Comparison of ENCODE assay signal across 13 mouse cellular contexts in the genomic region with DNA sequence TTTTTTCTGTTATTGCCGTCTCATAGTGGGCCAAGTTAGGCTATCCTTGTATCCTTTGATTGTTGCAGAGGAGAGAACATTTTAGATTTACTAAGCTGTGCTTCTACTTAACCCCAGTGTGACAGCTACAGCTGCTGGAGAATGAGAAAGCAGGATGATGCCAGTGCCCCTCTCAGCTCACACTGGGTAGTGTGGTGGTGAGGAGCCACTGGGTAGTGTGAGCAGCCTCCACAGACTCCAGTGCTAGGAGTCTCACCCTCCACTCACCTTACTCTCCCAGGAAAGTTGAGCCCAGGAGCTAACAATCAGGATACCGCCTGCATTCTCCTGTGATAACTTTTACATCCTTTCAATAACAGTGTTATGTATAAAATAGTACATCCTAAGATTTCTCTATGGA.
"Had no signal": no experiment of that assay in that cellular context is flagged by ENCODE, and none has a peak within 500 bp of the region (broad histone marks: within the 10 kb centered on the region; RNA-seq: fewer than 3 reads in every experiment).

No protein-coding gene starts in this region.

- H3K27me3 ChIP-seq: intestine, embryonic 15.5 days; kidney, embryonic 15.5 days; liver, embryonic 13.5 days had no signal

- DNase-seq: kidney, adult 11 months; kidney, adult 8-10 months; kidney, postnatal 10 days; kidney, postnatal 36 days; liver, embryonic 13.5 days; lung, adult 2 months; lung, postnatal 14 days; lung, postnatal 4 days; thymus, adult 2 months; thymus, postnatal 14 days; thymus, postnatal 4 days had no signal

- H3K9me3 ChIP-seq: intestine, embryonic 15.5 days; kidney, embryonic 15.5 days; liver, embryonic 13.5 days had no signal

- H3K4me3 ChIP-seq: intestine, embryonic 15.5 days; kidney, embryonic 15.5 days; liver, embryonic 13.5 days had no signal

- H3K4me2 ChIP-seq: intestine, embryonic 15.5 days; kidney, embryonic 15.5 days; liver, embryonic 13.5 days had no signal

- H3K9ac ChIP-seq: intestine, embryonic 15.5 days; kidney, embryonic 15.5 days; liver, embryonic 13.5 days had no signal

- ATAC-seq: intestine, embryonic 15.5 days had no signal

- H3K4me1 ChIP-seq: intestine, embryonic 15.5 days; kidney, embryonic 15.5 days had no signal

- H3K27ac ChIP-seq: intestine, embryonic 15.5 days; kidney, embryonic 15.5 days; liver, embryonic 13.5 days had no signal
